Mouse (Mus musculus) ovary, postnatal 14 days (tissue): ENCODE data around the gene Taar4.

Experiments
- DNase-seq: peaks from one replicate; pipeline ENCODE4 v3.0.0; 2022; ENCODE audit warnings: low spot score

Gene Taar4

GRCm38 (mm10) chr10:24007034-24007433 is 46.7 kb downstream of the Taar4 start:
- no peak for DNase-seq

GRCm38 (mm10) chr10:24008143-24008542 is 47.8 kb downstream of the Taar4 start:
- DNase-seq, result no peak
